Mouse (Mus musculus): ENCODE data around the gene Ceacam20. TPM values are rescaled to one million over a fixed set of nuclear protein-coding genes. Genes with fewer than 3 reads are reported as not detected.
"Not testable (repeated sequence)": the region's sequence is repeated elsewhere in the genome, so short reads cannot be mapped to it uniquely, and the experiment has no call there.

The Ceacam20 gene
- total RNA-seq (2021) = not detected
- long read RNA-seq, experiment 1 = 0 reads
- long read RNA-seq, experiment 2 = 0 reads

- intact Hi-C loops (cut with DNase I) = no loop called here
- no peak for DNase-seq
These were observed at the start of gene Ceacam20 for GRCm38 (mm10) chr7:19964985-19965579. Gene Ceacam20 (plus strand): TSS chr7:19965412.

- no peak for DNase-seq
- intact Hi-C loops (cut with DNase I) = no loop called here
These were observed 45.1 kb upstream of the Ceacam20 start for GRCm38 (mm10) chr7:19920166-19920505.

GRCm38 (mm10) chr7:19920506-19921261, 44.5 kb upstream of the Ceacam20 start, which contains the start of gene Pvr:
Gene Pvr (minus strand): TSS chr7:19921160.
- DNase-seq = peak; percentile 79 to 81
- intact Hi-C loops (cut with DNase I) = no loop called here

GRCm38 (mm10) chr7:19923354-19923753, 41.9 kb upstream of the Ceacam20 start:
- DNase-seq = no peak
- intact Hi-C loops (cut with DNase I) = no loop called here

GRCm38 (mm10) chr7:19923797-19924196, 41.4 kb upstream of the Ceacam20 start:
- intact Hi-C loops (cut with DNase I) = no loop called here
- DNase-seq = no peak

- DNase-seq = no peak
- intact Hi-C loops (cut with DNase I) = no loop called here
These were observed 39.8 kb upstream of the Ceacam20 start for GRCm38 (mm10) chr7:19925376-19925775.

- DNase-seq = no peak
- intact Hi-C loops (cut with DNase I) = no loop called here
These were observed 38.2 kb upstream of the Ceacam20 start for GRCm38 (mm10) chr7:19926849-19927480.

- no peak for DNase-seq
- intact Hi-C loops (cut with DNase I) = no loop called here
These were observed 36.7 kb upstream of the Ceacam20 start for GRCm38 (mm10) chr7:19928486-19928885.

GRCm38 (mm10) chr7:19930481-19930880, 34.7 kb upstream of the Ceacam20 start:
- DNase-seq; intact Hi-C loops (cut with DNase I): not testable (repeated sequence)

- intact Hi-C loops (cut with DNase I) = no loop called here
- DNase-seq = no peak
These were observed 32.9 kb upstream of the Ceacam20 start for GRCm38 (mm10) chr7:19932133-19932876.

GRCm38 (mm10) chr7:19932877-19933809, 32.1 kb upstream of the Ceacam20 start:
- intact Hi-C loops (cut with DNase I) = no loop called here
- peak; percentile 78 to 83 for DNase-seq

GRCm38 (mm10) chr7:19935171-19935751, 30.0 kb upstream of the Ceacam20 start:
- peak; percentile 39 to 47 for DNase-seq
- intact Hi-C loops (cut with DNase I) = no loop called here

GRCm38 (mm10) chr7:19935961-19936360, 29.3 kb upstream of the Ceacam20 start:
- intact Hi-C loops (cut with DNase I) = no loop called here
- peak; percentile 27 to 45 for DNase-seq

- intact Hi-C loops (cut with DNase I) = no loop called here
- DNase-seq = no peak
These were observed 27.9 kb upstream of the Ceacam20 start for GRCm38 (mm10) chr7:19937229-19937821.

- intact Hi-C loops (cut with DNase I) = no loop called here
These were observed 25.5 kb upstream of the Ceacam20 start for GRCm38 (mm10) chr7:19939555-19940235.

GRCm38 (mm10) chr7:19940256-19940655, 25.0 kb upstream of the Ceacam20 start:
- intact Hi-C loops (cut with DNase I) = no loop called here

More at GRCm38 (mm10) chr7:19939555-19940235, 25.5 kb upstream of the Ceacam20 start:
- peak; percentile 90 to 92 for DNase-seq

GRCm38 (mm10) chr7:19944709-19945108, 20.5 kb upstream of the Ceacam20 start:
- intact Hi-C loops (cut with DNase I) = no loop called here
- no peak for DNase-seq

More at GRCm38 (mm10) chr7:19940256-19940655, 25.0 kb upstream of the Ceacam20 start:
- DNase-seq = peak; percentile 35 to 44

- DNase-seq = no peak
- intact Hi-C loops (cut with DNase I) = no loop called here
These were observed 20.0 kb upstream of the Ceacam20 start for GRCm38 (mm10) chr7:19945201-19945600.

Measured in heart, postnatal 14 days (tissue).